Mouse (Mus musculus) liver, embryonic 14.5 days (tissue): ENCODE data around the gene Gm8773.

Experiments used
- CTCF ChIP-seq: IDR thresholded peaks from 2 replicates; pipeline ENCODE4 v1.5.1; 2016; ENCODE audit warnings: antibody characterized with exemption, low read depth, control low read depth
- EP300 ChIP-seq: IDR thresholded peaks from 2 replicates; pipeline ENCODE4 v1.6.1; 2016; ENCODE audit warnings: antibody characterized with exemption, low read depth

- TF ChIP-seq EP300, result no peak
- no peak for TF ChIP-seq CTCF
Observed at GRCm38 (mm10) chr5:5533656-5534420, 39.8 kb upstream of the Gm8773 start.
